23 mouse cellular contexts compared by ENCODE assay signal in genomic region chrX:162531016-162531415, GRCm38 (mm10).
"Had no signal": no experiment of that assay in that cellular context is flagged by ENCODE, and none has a peak within 500 bp of the region (broad histone marks: within the 10 kb centered on the region; RNA-seq: fewer than 3 reads in every experiment).

No protein-coding gene starts in this region.

- H3K27me3 ChIP-seq: liver, embryonic 15.5 days; neural tube, embryonic 12.5 days had no signal

- H3K9me3 ChIP-seq: limb, embryonic 10.5 days; limb, embryonic 13.5 days; liver, embryonic 12.5 days; liver, embryonic 15.5 days; lung, embryonic 15.5 days; midbrain, embryonic 12.5 days; midbrain, embryonic 15.5 days; neural tube, embryonic 12.5 days; neural tube, embryonic 15.5 days; stomach, embryonic 15.5 days had no signal

- DNase-seq: kidney, postnatal 25 days; layer of hippocampus, adult 9-11 months; liver; lung, adult 18-20 months; lung, postnatal 10 days; lung, postnatal 36 days; retina, postnatal 1 day; right cerebral cortex, postnatal 25 days; spleen, adult 18-20 months; thymus, adult 18-20 months; thymus, postnatal 36 days had no signal

- H3K4me1 ChIP-seq: limb, embryonic 10.5 days; limb, embryonic 13.5 days; liver, embryonic 12.5 days; liver, embryonic 15.5 days; lung, embryonic 15.5 days; midbrain, embryonic 12.5 days; midbrain, embryonic 15.5 days; neural tube, embryonic 12.5 days; neural tube, embryonic 15.5 days; stomach, embryonic 15.5 days had no signal

- ATAC-seq: liver, embryonic 12.5 days; midbrain, embryonic 15.5 days had no signal

- H3K4me3 ChIP-seq: layer of hippocampus, adult 2 months; limb, embryonic 10.5 days; limb, embryonic 13.5 days; liver, embryonic 12.5 days; liver, embryonic 15.5 days; lung, embryonic 15.5 days; midbrain, embryonic 12.5 days; midbrain, embryonic 15.5 days; neural tube, embryonic 12.5 days; neural tube, embryonic 15.5 days; stomach, embryonic 15.5 days had no signal

- H3K27ac ChIP-seq: kidney, postnatal 0 days; layer of hippocampus, adult 2 months; limb, embryonic 10.5 days; limb, embryonic 13.5 days; liver, embryonic 12.5 days; liver, embryonic 15.5 days; lung, embryonic 15.5 days; midbrain, embryonic 12.5 days; midbrain, embryonic 15.5 days; neural tube, embryonic 12.5 days; neural tube, embryonic 15.5 days; stomach, embryonic 15.5 days had no signal

- H3K9ac ChIP-seq: limb, embryonic 13.5 days; liver, embryonic 12.5 days; liver, embryonic 15.5 days; lung, embryonic 15.5 days; midbrain, embryonic 12.5 days; midbrain, embryonic 15.5 days; neural tube, embryonic 12.5 days; neural tube, embryonic 15.5 days; stomach, embryonic 15.5 days had no signal

- H3K36me3 ChIP-seq: limb, embryonic 10.5 days; limb, embryonic 13.5 days; liver, embryonic 12.5 days; liver, embryonic 15.5 days; lung, embryonic 15.5 days; midbrain, embryonic 12.5 days; midbrain, embryonic 15.5 days; neural tube, embryonic 12.5 days; neural tube, embryonic 15.5 days; stomach, embryonic 15.5 days had no signal

- H3K4me2 ChIP-seq: limb, embryonic 13.5 days; liver, embryonic 12.5 days; liver, embryonic 15.5 days; lung, embryonic 15.5 days; midbrain, embryonic 12.5 days; midbrain, embryonic 15.5 days; neural tube, embryonic 12.5 days; neural tube, embryonic 15.5 days; stomach, embryonic 15.5 days had no signal
